Mouse (Mus musculus): Measurements from ENCODE around the gene Enpp5.

DNA sequence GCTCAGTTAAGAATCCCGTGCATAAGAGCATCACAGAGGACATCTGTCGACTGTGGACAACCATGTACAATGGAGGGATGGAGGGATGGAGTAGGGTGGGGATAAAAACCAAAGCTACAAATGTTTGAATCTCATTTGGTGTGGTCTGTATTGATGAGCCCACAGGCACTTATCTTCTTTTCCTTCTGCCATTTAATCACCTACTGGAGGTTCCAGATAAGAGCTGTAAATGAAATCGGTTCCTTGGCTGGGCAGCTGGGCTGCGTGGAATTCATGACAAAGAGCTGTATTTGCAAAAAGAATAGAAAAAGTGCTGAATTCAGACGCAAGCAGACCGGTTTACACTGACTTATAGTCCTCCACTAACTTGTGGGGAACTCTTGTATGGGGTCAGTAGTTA lies 55.5 kb downstream of the Enpp5 start:
- no peak for TF ChIP-seq CTCF (IDR thresholded peaks at IDR 0.05; ENCODE audit: borderline replicate concordance, control insufficient read depth, extremely low read depth, insufficient read depth, low read length, poor library complexity)
- no peak for TF ChIP-seq POLR2A (IDR thresholded peaks at IDR 0.05; ENCODE audit: control insufficient read depth, extremely low read depth, insufficient read depth, low read length, poor library complexity)

Measured in thymus, adult 2 months (tissue).